Mouse (Mus musculus) cerebellum, adult 2 months (tissue): ENCODE measurements at regions not wholly inside any gene's neighbourhood (a gene's known extent, or its start where the extent isn't known, plus 50 kb on each side); places are given as distances from the start of the nearest gene placed in this dataset.

Source experiments
- CTCF ChIP-seq: fragments of 200-500 bp; IDR thresholded peaks from 2 replicates; pipeline ENCODE4 v1.5.1; 2011; ENCODE audit warnings: low read depth, mild to moderate bottlenecking, control low read depth, low read length, moderate library complexity, borderline replicate concordance; ENCODE audit not compliant: insufficient read depth
- POLR2A ChIP-seq: fragments of 200-500 bp; IDR thresholded peaks from 2 replicates; pipeline ENCODE4 v1.6.1; 2011; ENCODE audit warnings: low read length, control low read depth, borderline replicate concordance; ENCODE audit not compliant: insufficient read depth

GRCm38 (mm10) chr13:16211482-16211881 is 199.8 kb downstream of the Inhba start:
- TF ChIP-seq POLR2A = no peak
- no peak for TF ChIP-seq CTCF
